Mouse (Mus musculus) liver, postnatal 0 days (tissue): Measurements from ENCODE around the gene Gm12845.

ENCODE experiments used
- CTCF ChIP-seq: sonication (generic); IDR thresholded peaks from 2 replicates; pipeline ENCODE4 v1.5.1; 2016; ENCODE audit warnings: antibody characterized with exemption, low read depth
- EP300 ChIP-seq: IDR thresholded peaks from 2 replicates; pipeline ENCODE4 v1.6.1; 2016; ENCODE audit warnings: antibody characterized with exemption, low read depth, mild to moderate bottlenecking

- TF ChIP-seq EP300 (no peak), CTCF (no peak)
These were observed 15.2 kb upstream of the Gm12845 start for GRCm38 (mm10) chr4:117708780-117709550.
